23 mouse cellular contexts compared by ENCODE assay signal in the genomic region with DNA sequence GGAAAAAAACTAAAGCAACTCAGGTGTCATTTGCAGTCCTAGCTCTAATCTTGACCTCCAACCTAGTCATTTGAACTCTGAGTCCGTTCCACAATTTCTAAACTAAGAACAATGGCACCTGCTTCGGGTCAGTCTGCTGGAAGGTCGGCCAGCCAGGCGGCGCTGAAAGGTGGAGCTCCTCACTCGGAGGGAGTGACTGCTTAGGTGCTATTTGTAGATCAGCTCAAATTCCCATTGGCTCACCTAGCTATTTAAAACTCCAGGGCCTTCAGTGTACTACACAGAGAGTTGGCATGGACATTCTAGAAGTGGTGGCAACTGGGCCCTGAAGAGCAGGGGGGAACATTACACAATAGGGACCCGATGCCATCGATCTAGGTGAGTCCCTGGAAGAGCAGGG.
A peak's percentile ranks its signal among the peaks of the same experiment; 100 is the strongest.
DNase-seq lines count a peak whose midpoint lies in the region; ATAC-seq and TF ChIP-seq lines count a peak whose summit lies in the region.
"Had no signal": no experiment of that assay in that cellular context is flagged by ENCODE, and none has a peak within 500 bp of the region (broad histone marks: within the 10 kb centered on the region; RNA-seq: fewer than 3 reads in every experiment).

No protein-coding gene starts in this region.

- no peaks in the 10 kb centered on the region for H3K9me3 ChIP-seq in liver, embryonic 12.5 days (replicated peaks)
- no peaks in the 10 kb centered on the region for H3K9me3 ChIP-seq in heart, embryonic 14.5 days (ENCODE audit: control insufficient read depth, low read length)
- H3K9me3 ChIP-seq: embryonic facial prominence, embryonic 15.5 days; hindbrain, embryonic 13.5 days; limb, embryonic 10.5 days; midbrain, embryonic 10.5 days; neural tube, embryonic 13.5 days had no signal

- WGBS in liver, adult 2 months, result 68% methylated on average over 8 of the region's 8 CpGs
- 86% methylated on average over 8 of the region's 8 CpGs for WGBS in liver, embryonic 12.5 days (ENCODE audit: insufficient replicate concordance)
- 49% methylated on average over 8 of the region's 8 CpGs for WGBS in heart, embryonic 14.5 days

- no peaks in the 10 kb centered on the region for H3K27me3 ChIP-seq in liver, adult 2 months (ENCODE audit: control insufficient read depth, insufficient read depth, low read length)
- no peaks in the 10 kb centered on the region for H3K27me3 ChIP-seq in liver, embryonic 12.5 days (replicated peaks)
- no peaks in the 10 kb centered on the region for H3K27me3 ChIP-seq in heart, embryonic 14.5 days (ENCODE audit: control insufficient read depth, insufficient read depth, low read length)
- H3K27me3 ChIP-seq: embryonic facial prominence, embryonic 15.5 days; hindbrain, embryonic 13.5 days; neural tube, embryonic 13.5 days had no signal

- peak overlapping the region; percentile 66 for H3K27ac ChIP-seq in gastrocnemius, adult 2 months
- H3K27ac ChIP-seq in liver, adult 2 months (replicated peaks; ENCODE audit: insufficient read depth, low read depth, low read length), result no peak overlapping the region
- H3K27ac ChIP-seq in liver, embryonic 12.5 days, result no peak overlapping the region
- H3K27ac ChIP-seq in heart, embryonic 14.5 days (replicated peaks in 1 of 2; ENCODE audit: control insufficient read depth in 1 of 2, insufficient read depth in 1 of 2, low read depth in 2 of 2, low read length in 2 of 2), result peak overlapping the region; percentile 25 to 51; a peak in 2 of 4 replicates
- H3K27ac ChIP-seq: embryonic facial prominence, embryonic 15.5 days; hindbrain, embryonic 13.5 days; limb, embryonic 10.5 days; midbrain, embryonic 10.5 days; neural tube, embryonic 13.5 days had no signal

- H3K4me3 ChIP-seq in gastrocnemius, adult 2 months, result no peak overlapping the region
- H3K4me3 ChIP-seq in liver, adult 2 months (ENCODE audit: insufficient read depth, low read depth, low read length), result no peak overlapping the region
- no peak overlapping the region for H3K4me3 ChIP-seq in liver, embryonic 12.5 days
- H3K4me3 ChIP-seq in heart, embryonic 14.5 days (ENCODE audit: control insufficient read depth in 1 of 2, insufficient read depth in 1 of 2, low read depth in 1 of 2, low read length in 2 of 2), result no peak overlapping the region
- H3K4me3 ChIP-seq: embryonic facial prominence, embryonic 15.5 days; hindbrain, embryonic 13.5 days; limb, embryonic 10.5 days; midbrain, embryonic 10.5 days; myocyte; neural tube, embryonic 13.5 days had no signal

- H3K4me2 ChIP-seq in liver, embryonic 12.5 days, result no peak overlapping the region
- H3K4me2 ChIP-seq in heart, embryonic 14.5 days (ENCODE audit: low read length), result no peak overlapping the region
- H3K4me2 ChIP-seq: embryonic facial prominence, embryonic 15.5 days; hindbrain, embryonic 13.5 days; liver, embryonic 11.5 days; lung, embryonic 14.5 days; neural tube, embryonic 13.5 days had no signal

- H3K4me1 ChIP-seq in liver, adult 2 months (ENCODE audit: control insufficient read depth, insufficient read depth, low read length), result no peaks in the 10 kb centered on the region
- no peaks in the 10 kb centered on the region; the same call in none of the 2 replicates for H3K4me1 ChIP-seq in liver, embryonic 12.5 days
- H3K4me1 ChIP-seq in heart, embryonic 14.5 days (ENCODE audit: control insufficient read depth in 2 of 2, insufficient read depth in 2 of 2, low read length in 2 of 2), result peaks cover 15 to 21% of the 10 kb centered on the region in 2 experiments
- H3K4me1 ChIP-seq: limb, embryonic 10.5 days had no signal

- peak; percentile 74 for DNase-seq in gastrocnemius, adult 2 months
- DNase-seq in gastrocnemius, postnatal 10 days, result no peak
- DNase-seq in liver, adult 2 months (ENCODE audit: extremely low read depth, low read depth, low spot score), result peak; percentile 54
- peak; percentile 64 for DNase-seq in heart, postnatal 4 days
- no peak for DNase-seq in ovary, postnatal 14 days (ENCODE audit: low spot score)
- DNase-seq in layer of hippocampus, adult 18-20 months (ENCODE audit: low spot score in 2 of 2), result no peak
- DNase-seq: adrenal gland, postnatal 10 days; cerebellum, adult 9-10 months; kidney, adult 11 months; lung, embryonic 14.5 days; lung, postnatal 36 days; thymus, postnatal 25 days had no signal

- H3K9ac ChIP-seq in liver, adult 2 months (ENCODE audit: low read depth, low read length), result no peak overlapping the region
- no peak overlapping the region for H3K9ac ChIP-seq in liver, embryonic 12.5 days
- H3K9ac ChIP-seq in heart, embryonic 14.5 days (ENCODE audit: low read length), result no peak overlapping the region
- H3K9ac ChIP-seq: embryonic facial prominence, embryonic 15.5 days; hindbrain, embryonic 13.5 days; lung, embryonic 14.5 days; neural tube, embryonic 13.5 days had no signal

- H3K36me3 ChIP-seq in liver, adult 2 months (ENCODE audit: control insufficient read depth, insufficient read depth, low read length), result peaks cover 5% of the 10 kb centered on the region; the same call in 1 of the 2 replicates
- H3K36me3 ChIP-seq in liver, embryonic 12.5 days, result peaks cover 57% of the 10 kb centered on the region
- H3K36me3 ChIP-seq in heart, embryonic 14.5 days (ENCODE audit: control insufficient read depth, insufficient read depth, low read length), result peaks cover 10% of the 10 kb centered on the region

- TF ChIP-seq CTCF in gastrocnemius, adult 2 months (IDR thresholded peaks at IDR 0.05), result peak; percentile 41; the same call in 1 of the 2 replicates
- no peak for TF ChIP-seq CTCF in liver, adult 2 months (IDR thresholded peaks at IDR 0.05; ENCODE audit: low read depth, low read length)

- intact Hi-C loops in gastrocnemius, adult 2 months (cut with DNase I), result no loop called here

- H3K79me2 ChIP-seq in liver, adult 2 months (ENCODE audit: control insufficient read depth, insufficient read depth, low read length), result no peaks in the 10 kb centered on the region; the same call in 1 of the 2 replicates

- ATAC-seq in liver, embryonic 12.5 days, result no peak
- peak; percentile 54 for ATAC-seq in heart, embryonic 14.5 days (ENCODE audit: insufficient number of reproducible peaks, insufficient read depth, low FRiP score, low read depth)
- ATAC-seq: forebrain, embryonic 14.5 days; midbrain, embryonic 16.5 days had no signal

- no peak for TF ChIP-seq POLR2A in liver, adult 2 months (IDR thresholded peaks at IDR 0.05; ENCODE audit: extremely low read depth, insufficient read depth, low read length)

Comparison
In these comparisons a context has a peak if more than half of its experiments do, and no peak if none do; other contexts are left out.
1. DNase-seq: peak in gastrocnemius, adult 2 months (single experiment), liver, adult 2 months (single experiment) and heart, postnatal 4 days (single experiment); none in gastrocnemius, postnatal 10 days (single experiment), ovary, postnatal 14 days (single experiment) and layer of hippocampus, adult 18-20 months (0 of 2).
2. H3K27ac ChIP-seq: peak in gastrocnemius, adult 2 months (single experiment) and heart, embryonic 14.5 days (2 of 2); none in liver, adult 2 months (single experiment) and liver, embryonic 12.5 days (single experiment).